Mouse (Mus musculus) embryonic facial prominence, embryonic 12.5 days (tissue): ENCODE measurements at regions not wholly inside any gene's neighbourhood (a gene's known extent, or its start where the extent isn't known, plus 50 kb on each side); places are given as distances from the start of the nearest gene placed in this dataset.

Source experiments
- ATAC-seq: fragments of 200-750 bp; cut with Nextera tagmentation; 2 replicates; pipeline ENCODE4 v1.8.0; 2017; ENCODE audit not compliant: insufficient number of reproducible peaks, insufficient read depth, low FRiP score, low TSS enrichment
- H3K27ac ChIP-seq: fragments of 300-500 bp; sonication (generic); 2 replicates; pipeline ENCODE4 v1.5.1; 2016; ENCODE audit warnings: mild to moderate bottlenecking
- H3K27me3 ChIP-seq: fragments of 300-500 bp; sonication (generic); 2 replicates; pipeline ENCODE4 v1.6.1; 2016; ENCODE audit warnings: mild to moderate bottlenecking, moderate library complexity
- H3K36me3 ChIP-seq: fragments of 300-500 bp; sonication (generic); 2 replicates; pipeline ENCODE4 v1.6.1; 2016; ENCODE audit warnings: mild to moderate bottlenecking
- H3K4me1 ChIP-seq: fragments of 300-500 bp; sonication (generic); 2 replicates; pipeline ENCODE4 v1.6.1; 2016
- H3K4me2 ChIP-seq: fragments of 300-500 bp; sonication (generic); replicated peaks from 2 replicates; pipeline ENCODE4 v1.6.1; 2016; ENCODE audit warnings: mild to moderate bottlenecking, moderate library complexity
- H3K4me3 ChIP-seq: fragments of 300-500 bp; sonication (generic); 2 replicates; pipeline ENCODE4 v1.5.1; 2016; ENCODE audit warnings: mild to moderate bottlenecking
- H3K9ac ChIP-seq: fragments of 300-500 bp; sonication (generic); 2 replicates; pipeline ENCODE4 v1.6.1; 2016; ENCODE audit warnings: mild to moderate bottlenecking, moderate library complexity
- H3K9me3 ChIP-seq: fragments of 300-500 bp; sonication (generic); 2 replicates; pipeline ENCODE4 v1.6.1; 2016; ENCODE audit warnings: mild to moderate bottlenecking, moderate library complexity
- WGBS: fragments of 180-500 bp; shearing (Covaris S2); methylation state at CpG from one replicate; pipeline ENCODE4 v1.1.7; 2016; 5-methylcytosine and 5-hydroxymethylcytosine counted together

GRCm38 (mm10) chr6:18680712-18681111, 166.1 kb upstream of the Cttnbp2 start:
- Histone ChIP-seq H3K9me3 (no peaks in the 10 kb centered on the region), H3K4me1 (no peaks in the 10 kb centered on the region)

DNA sequence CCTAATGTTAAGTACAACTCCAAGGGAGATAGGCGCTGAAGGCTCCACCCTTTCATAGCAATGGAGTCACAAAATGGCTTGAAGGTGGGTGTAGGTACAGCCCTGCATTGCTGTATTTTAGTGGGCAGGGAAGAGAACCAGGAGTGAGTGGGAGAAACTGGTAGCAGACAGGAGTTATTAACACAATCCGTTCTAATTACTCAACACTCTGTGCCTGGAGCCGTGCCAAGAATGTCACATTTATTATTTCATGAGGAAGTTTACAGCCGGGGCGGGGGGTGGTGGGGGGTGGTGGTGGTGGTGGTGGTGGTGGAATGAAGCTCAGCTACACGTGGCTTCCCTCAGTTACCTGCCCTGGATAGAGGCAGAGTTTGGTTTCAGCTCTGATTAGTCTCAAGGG, 166.3 kb upstream of the Lsm8 start:
- no peaks in the 10 kb centered on the region for H3K9me3 ChIP-seq
- H3K27me3 ChIP-seq, result no peaks in the 10 kb centered on the region
- no peak overlapping the region for H3K4me3 ChIP-seq
- H3K4me2 ChIP-seq, result no peak overlapping the region
- no peak overlapping the region for H3K9ac ChIP-seq
- H3K36me3 ChIP-seq, result no peaks in the 10 kb centered on the region
- ATAC-seq, result no peak
- WGBS, result 59% methylated on average over 6 of the region's 6 CpGs
- no peaks in the 10 kb centered on the region for H3K4me1 ChIP-seq
- H3K27ac ChIP-seq, result no peak overlapping the region

More at GRCm38 (mm10) chr6:18680712-18681111, 166.1 kb upstream of the Cttnbp2 start:
- Histone ChIP-seq H3K4me2 (no peak overlapping the region), H3K27me3 (no peaks in the 10 kb centered on the region), H3K9ac (no peak overlapping the region), H3K36me3 (no peaks in the 10 kb centered on the region), H3K27ac (no peak overlapping the region), H3K4me3 (no peak overlapping the region)
- ATAC-seq, result no peak

GRCm38 (mm10) chr6:18688652-18689348, 159.6 kb upstream of the Lsm8 start:
- Histone ChIP-seq H3K4me2 (no peak overlapping the region), H3K9ac (no peak overlapping the region), H3K4me1 (no peaks in the 10 kb centered on the region), H3K4me3 (no peak overlapping the region), H3K27ac (no peak overlapping the region), H3K36me3 (no peaks in the 10 kb centered on the region), H3K27me3 (no peaks in the 10 kb centered on the region), H3K9me3 (no peaks in the 10 kb centered on the region)
- WGBS, result 47% methylated on average over 11 of the region's 11 CpGs
- ATAC-seq, result no peak

DNA sequence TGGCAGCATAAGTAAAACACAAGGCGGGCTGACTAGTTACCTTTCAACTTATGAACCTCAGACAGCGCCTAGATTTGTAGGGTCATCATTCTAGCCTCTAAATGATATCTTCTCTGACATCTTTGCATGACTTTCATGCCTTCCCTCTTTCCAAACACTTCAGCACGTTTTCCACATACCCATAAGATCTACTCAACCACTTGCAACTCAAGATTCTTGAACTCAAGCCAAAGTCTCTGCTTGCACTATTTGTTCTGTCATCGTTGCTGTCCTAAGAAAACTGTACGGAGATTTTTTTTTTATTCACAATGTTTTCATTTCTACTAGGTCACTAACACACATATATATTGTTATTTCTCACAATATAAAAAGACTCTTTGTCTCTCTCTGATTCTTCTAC, 150.8 kb upstream of the Lsm8 start:
- 78% methylated on average over 5 of the region's 5 CpGs for WGBS
- ATAC-seq, result no peak
- no peak overlapping the region for H3K4me2 ChIP-seq
- no peaks in the 10 kb centered on the region for H3K36me3 ChIP-seq
- H3K4me3 ChIP-seq, result no peak overlapping the region
- H3K9ac ChIP-seq, result no peak overlapping the region
- H3K9me3 ChIP-seq, result no peaks in the 10 kb centered on the region
- H3K27ac ChIP-seq, result no peak overlapping the region
- H3K4me1 ChIP-seq, result 0 out of 2 replicates have a peak, but pooled peaks cover 9% of the 10 kb centered on the region
- no peaks in the 10 kb centered on the region for H3K27me3 ChIP-seq

DNA sequence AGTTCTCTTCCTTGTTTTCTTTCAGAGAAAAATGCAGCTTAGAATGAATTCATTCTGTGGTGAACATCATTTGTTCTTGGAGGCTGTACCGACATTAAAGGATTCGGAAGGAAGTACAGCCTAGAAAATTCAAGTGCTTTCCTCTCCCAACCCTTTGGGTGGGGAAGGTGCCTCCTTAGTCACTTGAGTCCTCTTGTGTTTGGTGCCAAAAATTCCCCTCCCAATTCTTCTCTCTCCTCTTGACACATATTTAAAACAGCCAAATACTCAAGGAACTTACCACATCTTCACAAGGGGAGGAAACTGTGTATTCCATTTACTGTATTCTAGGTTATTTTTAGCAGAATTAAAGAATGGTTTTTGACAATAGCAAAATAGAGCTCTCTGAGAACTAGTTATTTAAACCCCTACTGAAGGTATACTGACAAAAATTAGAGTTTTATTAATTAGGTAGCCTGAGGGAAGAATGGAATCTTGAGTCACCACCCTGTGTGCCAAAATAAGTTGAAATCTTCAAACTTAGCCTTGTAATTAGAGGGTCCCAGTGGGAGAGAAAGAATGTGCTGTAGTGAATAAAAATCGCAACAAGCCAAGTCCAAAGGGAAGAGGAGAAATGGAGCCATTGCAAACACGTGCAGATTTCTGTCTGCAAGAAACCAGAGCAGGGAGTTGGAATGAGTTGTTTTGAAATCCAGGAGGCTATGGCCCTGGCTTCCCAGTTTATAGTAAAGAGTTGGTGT, 149.2 kb upstream of the Lsm8 start:
- Histone ChIP-seq H3K27me3 (no peaks in the 10 kb centered on the region), H3K36me3 (no peaks in the 10 kb centered on the region), H3K9me3 (no peaks in the 10 kb centered on the region), H3K9ac (no peak overlapping the region), H3K27ac (0 out of 2 replicates have a peak overlapping the region, but pooled peaks have one; percentile 23), H3K4me1 (0 out of 2 replicates have a peak, but pooled peaks cover 9% of the 10 kb centered on the region), H3K4me3 (no peak overlapping the region), H3K4me2 (no peak overlapping the region)
- WGBS, result 40% methylated on average over 4 of the region's 4 CpGs
- no peak for ATAC-seq

- 0 out of 2 replicates have a peak overlapping the region, but pooled peaks have one; percentile 23 for H3K27ac ChIP-seq
- H3K4me3 ChIP-seq, result no peak overlapping the region
- H3K4me2 ChIP-seq, result peak overlapping the region; percentile 24; the same call in 1 of the 2 replicates
- H3K27me3 ChIP-seq, result no peaks in the 10 kb centered on the region
- ATAC-seq, result no peak
- H3K9me3 ChIP-seq, result no peaks in the 10 kb centered on the region
- H3K9ac ChIP-seq, result no peak overlapping the region
- 11% methylated on average over 12 of the region's 12 CpGs for WGBS
- H3K36me3 ChIP-seq, result no peaks in the 10 kb centered on the region
- 0 out of 2 replicates have a peak, but pooled peaks cover 9% of the 10 kb centered on the region for H3K4me1 ChIP-seq
These were observed 148.5 kb upstream of the Lsm8 start for GRCm38 (mm10) chr6:18699729-18700386.

- Histone ChIP-seq H3K36me3 (no peaks in the 10 kb centered on the region), H3K27ac (no peak overlapping the region), H3K4me2 (no peak overlapping the region), H3K27me3 (no peaks in the 10 kb centered on the region), H3K4me3 (no peak overlapping the region), H3K9ac (no peak overlapping the region), H3K4me1 (no peaks in the 10 kb centered on the region), H3K9me3 (no peaks in the 10 kb centered on the region)
- no peak for ATAC-seq
- 80% methylated on average over 1 of the region's 1 CpGs for WGBS
These were observed 137.6 kb upstream of the Lsm8 start for GRCm38 (mm10) chr6:18710763-18711162.

DNA sequence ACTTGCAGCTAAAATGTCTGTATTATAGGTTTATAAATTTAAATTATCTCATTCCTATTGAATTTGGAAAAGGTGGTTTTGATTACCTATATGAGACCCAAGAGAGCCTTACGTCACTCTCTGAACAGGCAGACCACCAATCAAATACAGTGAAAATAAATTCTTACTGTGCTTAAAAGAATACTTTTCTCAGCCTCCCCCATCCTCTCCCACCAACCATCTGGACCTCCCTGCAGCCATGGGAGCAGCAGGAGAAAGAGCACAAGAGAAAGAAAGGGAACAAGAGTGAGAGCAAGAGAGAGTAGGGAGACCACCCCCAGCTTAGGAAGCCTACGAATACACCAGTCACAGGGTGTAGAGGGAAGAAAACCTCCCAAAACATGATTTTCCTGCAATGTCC, 99.5 kb upstream of the Lsm8 start:
- H3K9me3 ChIP-seq, result no peaks in the 10 kb centered on the region
- peak; percentile 64; the same call in 1 of the 2 replicates for ATAC-seq
- no peak overlapping the region for H3K4me3 ChIP-seq
- H3K27ac ChIP-seq, result 0 out of 2 replicates have a peak overlapping the region, but pooled peaks have one; percentile 42
- no peak overlapping the region for H3K9ac ChIP-seq
- H3K36me3 ChIP-seq, result no peaks in the 10 kb centered on the region
- no peak overlapping the region for H3K4me2 ChIP-seq
- H3K4me1 ChIP-seq, result no peaks in the 10 kb centered on the region
- WGBS, result 46% methylated on average over 2 of the region's 2 CpGs
- no peaks in the 10 kb centered on the region for H3K27me3 ChIP-seq

- Histone ChIP-seq H3K36me3 (no peaks in the 10 kb centered on the region), H3K4me2 (no peak overlapping the region), H3K9ac (no peak overlapping the region), H3K27me3 (no peaks in the 10 kb centered on the region), H3K27ac (no peak overlapping the region), H3K4me3 (no peak overlapping the region), H3K4me1 (no peaks in the 10 kb centered on the region), H3K9me3 (no peaks in the 10 kb centered on the region)
- ATAC-seq, result no peak
- 95% methylated on average over 2 of the region's 2 CpGs for WGBS
These were observed 83.8 kb upstream of the Lsm8 start for GRCm38 (mm10) chr6:18764536-18764935.

GRCm38 (mm10) chr6:18795390-18795789, 53.0 kb upstream of the Lsm8 start:
- 79% methylated on average over 4 of the region's 4 CpGs for WGBS
- no peak for ATAC-seq

GRCm38 (mm10) chr6:18795847-18796246, 52.5 kb upstream of the Lsm8 start:
- Histone ChIP-seq H3K4me1 (no peaks in the 10 kb centered on the region), H3K4me3 (no peak overlapping the region), H3K27me3 (no peaks in the 10 kb centered on the region), H3K27ac (no peak overlapping the region), H3K36me3 (no peaks in the 10 kb centered on the region), H3K4me2 (no peak overlapping the region), H3K9me3 (no peaks in the 10 kb centered on the region), H3K9ac (no peak overlapping the region)
- ATAC-seq, result no peak
- WGBS, result 71% methylated on average over 1 of the region's 1 CpGs

More at GRCm38 (mm10) chr6:18795390-18795789, 53.0 kb upstream of the Lsm8 start:
- H3K4me3 ChIP-seq, result no peak overlapping the region
- no peaks in the 10 kb centered on the region for H3K36me3 ChIP-seq
- no peaks in the 10 kb centered on the region for H3K27me3 ChIP-seq
- no peaks in the 10 kb centered on the region for H3K4me1 ChIP-seq
- H3K27ac ChIP-seq, result no peak overlapping the region
- H3K4me2 ChIP-seq, result no peak overlapping the region
- H3K9ac ChIP-seq, result no peak overlapping the region
- no peaks in the 10 kb centered on the region for H3K9me3 ChIP-seq

GRCm38 (mm10) chr6:18796540-18796939, 51.8 kb upstream of the Lsm8 start:
- Histone ChIP-seq H3K4me3 (no peak overlapping the region), H3K27me3 (no peaks in the 10 kb centered on the region), H3K9ac (no peak overlapping the region), H3K4me1 (no peaks in the 10 kb centered on the region), H3K9me3 (no peaks in the 10 kb centered on the region), H3K4me2 (no peak overlapping the region), H3K36me3 (no peaks in the 10 kb centered on the region), H3K27ac (no peak overlapping the region)
- no peak for ATAC-seq
